Mouse (Mus musculus) c-Kit-positive CD71-positive TER-119-positive erythroid progenitor cells, embryonic 14.5 days (primary cell): ENCODE measurements around the gene Pik3r1.
A peak's percentile ranks its signal among the peaks of the same experiment; 100 is the strongest.

ENCODE experiments used
- DNase-seq: peaks from one replicate; pipeline ENCODE4 v3.0.0-alpha.2; 2013; ENCODE audit warnings: low spot score

Pik3r1 gene

DNA sequence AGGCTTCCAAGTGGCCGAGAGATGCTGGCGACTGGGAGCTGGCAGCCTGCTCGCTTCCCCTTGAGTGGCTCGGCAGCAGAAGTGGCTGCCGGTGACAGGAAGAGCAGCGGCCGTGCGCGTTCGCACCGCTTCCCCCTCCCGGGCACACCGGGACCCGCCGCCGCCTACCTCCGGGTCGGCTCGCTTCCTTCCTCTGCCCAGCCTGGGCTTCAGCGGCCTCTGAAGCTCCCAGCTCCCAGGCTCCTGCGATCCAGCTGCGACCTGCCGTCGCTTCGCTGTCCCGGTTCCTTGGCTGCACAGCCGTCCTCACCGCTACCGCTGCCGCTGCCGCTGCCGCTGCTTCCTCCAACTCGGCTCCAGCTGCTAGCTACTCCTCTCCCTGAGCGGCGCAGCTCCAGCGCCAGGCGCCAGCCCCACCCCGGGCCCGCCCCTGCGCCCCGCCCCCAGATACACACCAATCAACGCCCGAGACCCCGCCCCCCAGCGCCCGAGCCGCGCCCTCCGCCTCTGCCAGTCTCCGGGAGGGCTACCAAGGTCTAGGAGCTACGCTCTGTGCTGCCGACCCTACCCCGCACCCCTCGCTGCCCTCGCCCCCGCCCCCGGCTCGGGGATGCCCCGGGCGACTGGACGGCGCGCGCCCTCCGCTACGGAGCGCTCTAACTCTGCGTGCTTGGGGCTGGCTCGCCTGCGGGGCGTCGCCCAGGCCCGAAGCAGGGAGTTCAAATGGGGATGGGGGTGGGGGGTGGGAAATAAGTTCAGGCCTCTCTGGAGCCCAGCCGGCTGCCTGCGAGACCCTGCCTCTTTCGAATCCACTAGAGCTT is at the start of gene Pik3r1:
TSS of gene Pik3r1 (minus strand) at position 409 of the 821 bp plus-strand sequence.
- peak; percentile 88 for DNase-seq

DNA sequence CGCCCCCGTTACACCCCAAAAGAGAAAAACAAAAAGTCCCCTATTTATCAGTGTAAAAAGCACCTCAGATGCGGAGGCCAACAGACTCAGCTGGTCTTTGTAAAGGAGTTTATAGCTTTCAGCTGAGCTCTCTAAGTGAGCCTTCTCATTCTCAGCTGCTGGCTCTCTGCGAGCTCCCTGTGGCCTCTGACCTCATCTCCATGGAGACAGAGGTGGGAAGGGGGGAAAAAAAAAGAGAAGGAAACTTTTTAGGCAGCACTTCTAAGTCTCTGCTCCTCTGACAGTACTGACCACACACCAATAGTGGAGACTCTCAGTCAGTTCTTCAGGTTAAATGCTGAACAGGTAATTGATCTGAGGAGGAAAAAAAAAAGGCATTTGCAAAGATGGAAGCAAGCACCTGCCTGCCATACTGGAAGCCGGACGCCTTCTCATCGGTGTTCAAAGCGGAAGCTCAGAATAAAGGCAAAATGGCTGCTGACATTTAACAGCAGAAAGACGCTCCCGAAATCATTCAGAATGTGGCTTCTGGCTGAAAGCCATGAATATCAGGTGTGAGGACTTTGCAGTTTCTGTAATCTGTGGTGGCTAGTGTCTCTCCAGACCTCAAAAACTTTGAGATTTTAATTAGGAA is 45.4 kb upstream of the Pik3r1 start:
- no peak for DNase-seq

DNA sequence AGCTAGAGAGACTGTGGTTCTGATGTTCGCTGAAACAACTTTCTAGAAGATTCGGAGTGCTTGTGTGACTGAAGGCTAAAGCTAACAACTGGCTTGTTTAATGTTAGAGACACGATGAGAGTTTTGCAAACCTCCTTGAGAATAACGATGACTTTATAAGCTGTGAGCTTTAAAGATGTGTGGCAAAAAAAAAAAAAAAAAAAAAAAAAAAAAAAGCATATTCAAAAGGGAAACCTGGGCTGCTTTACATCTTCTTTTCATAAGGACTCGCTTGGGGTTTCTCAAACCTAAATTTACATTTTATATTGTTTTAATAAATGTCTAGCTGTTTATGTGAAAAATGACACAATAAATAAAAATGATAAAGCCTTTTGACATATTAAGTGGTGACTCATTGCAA is 44.3 kb upstream of the Pik3r1 start:
- DNase-seq = no peak

DNA sequence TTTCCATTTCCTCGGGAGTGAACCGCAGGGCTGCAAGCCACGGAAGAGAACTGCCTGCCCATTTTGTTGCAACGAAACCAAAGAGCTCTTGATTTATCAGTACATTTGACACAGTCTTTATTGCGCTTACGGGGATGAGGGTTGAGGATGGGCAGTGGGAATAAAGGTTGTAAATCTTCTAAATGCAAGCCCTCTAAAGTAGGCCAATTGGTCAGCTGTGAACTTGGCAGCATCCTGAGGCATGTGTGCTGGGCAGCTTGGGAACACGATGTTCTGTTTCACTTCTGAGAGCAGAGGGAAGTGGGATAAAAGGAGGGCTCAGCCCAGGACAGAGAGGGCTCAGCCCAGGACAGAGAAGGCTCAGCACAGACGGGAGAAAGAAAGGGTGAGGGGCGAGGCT is 43.9 kb upstream of the Pik3r1 start:
- no peak for DNase-seq

DNA sequence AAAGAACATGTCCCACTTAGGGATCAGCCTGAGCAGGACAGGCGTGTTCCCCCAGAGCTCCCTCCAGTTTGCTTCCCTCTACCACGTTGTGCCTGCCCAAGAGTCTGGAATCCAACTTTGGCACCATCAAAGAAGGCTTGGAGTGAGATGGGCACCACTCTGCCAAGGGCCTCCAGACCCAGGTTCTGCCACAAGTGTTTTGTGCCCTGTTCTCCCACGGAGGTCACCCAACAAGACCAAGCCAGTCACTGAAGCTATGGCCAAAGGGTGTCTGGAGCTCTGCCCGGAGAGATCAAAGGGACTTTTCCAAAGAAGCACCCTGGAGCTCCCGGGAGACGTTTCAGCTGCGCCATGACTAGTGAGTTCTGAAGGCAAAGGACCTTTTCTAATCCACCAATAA is 42.6 kb upstream of the Pik3r1 start:
- no peak for DNase-seq

DNA sequence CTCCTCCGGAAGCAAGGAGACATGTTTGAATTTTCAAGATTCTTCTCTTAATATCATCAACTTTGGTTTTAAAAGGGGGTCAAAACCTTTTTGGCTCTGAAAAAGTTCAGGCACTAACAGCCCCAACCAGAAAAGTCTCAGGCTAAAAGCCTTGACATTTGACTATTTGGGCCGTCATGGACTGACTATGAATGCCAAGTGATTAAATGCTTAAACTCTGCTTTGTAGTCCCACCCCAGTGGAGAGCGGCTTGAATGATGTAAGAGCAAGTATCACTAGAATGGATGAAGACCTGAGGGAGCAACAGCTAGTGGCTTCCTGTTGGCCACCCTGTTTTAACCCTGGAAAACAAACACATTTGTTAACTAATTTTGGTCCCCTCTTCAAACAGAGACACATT is 41.8 kb upstream of the Pik3r1 start:
- DNase-seq = no peak

DNA sequence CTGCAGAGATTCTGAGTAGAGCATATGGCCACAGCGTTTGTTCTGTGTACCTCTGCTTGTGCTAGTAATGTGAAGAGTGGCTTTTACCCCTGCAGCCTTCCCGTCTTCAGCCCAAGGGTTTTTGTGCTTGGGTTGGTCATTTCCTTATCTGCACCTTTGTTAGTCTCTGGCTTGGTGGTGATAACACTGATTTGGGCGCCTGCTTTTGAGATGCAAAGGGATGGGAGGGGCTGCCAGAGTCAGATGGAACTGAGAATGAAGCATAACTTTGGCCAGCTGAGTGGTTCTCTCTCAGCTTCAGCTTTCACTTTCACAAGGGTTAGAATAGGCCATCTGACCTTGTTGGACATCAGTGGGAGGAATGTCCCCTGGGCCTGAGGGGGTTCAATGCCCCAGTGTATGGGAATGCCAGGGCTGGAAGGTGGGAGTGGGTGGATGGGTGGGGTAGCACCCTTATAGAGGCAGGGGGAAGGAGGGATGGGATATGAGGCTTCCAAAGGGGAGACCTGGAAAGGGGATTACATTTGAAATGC is 37.6 kb upstream of the Pik3r1 start:
- DNase-seq = no peak

DNA sequence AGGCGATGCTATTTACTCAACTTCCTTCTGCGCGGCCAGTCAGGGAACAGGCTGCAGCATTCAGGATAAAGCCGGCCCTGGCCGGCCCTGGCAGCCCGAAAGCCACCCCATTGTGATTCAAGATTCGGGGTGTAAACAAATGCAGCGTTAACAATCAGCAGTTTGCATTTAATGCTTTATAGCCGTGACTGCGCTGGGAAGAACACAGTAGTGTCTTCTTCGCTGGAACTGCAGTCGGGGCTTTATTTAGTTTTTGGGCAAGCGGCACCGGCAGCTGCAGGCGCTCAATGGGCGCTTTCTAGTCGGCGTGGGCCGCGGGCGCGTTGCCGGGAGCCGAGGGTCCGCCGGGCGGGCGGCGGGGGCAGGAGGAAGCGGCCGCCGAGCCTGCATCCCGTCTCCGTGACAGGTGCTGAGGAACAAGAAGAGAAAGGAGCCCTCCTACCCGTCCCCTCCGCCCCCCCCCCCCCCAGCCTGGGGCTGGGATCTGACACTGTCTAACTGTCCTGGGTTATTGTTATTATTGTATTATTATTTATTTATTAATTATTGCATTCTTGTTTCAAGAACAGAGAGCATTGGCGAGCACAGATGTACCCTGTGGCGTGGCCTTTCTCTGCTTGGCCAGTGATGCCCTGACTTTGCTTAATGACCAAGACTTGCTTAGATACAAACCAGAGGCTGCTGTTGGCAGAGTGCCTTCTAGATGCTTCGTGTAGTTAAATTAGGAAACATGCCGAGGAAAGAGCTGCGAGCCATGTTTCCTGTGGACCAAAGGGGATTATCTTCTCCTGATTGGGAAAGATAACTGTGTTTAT is 33.6 kb upstream of the Pik3r1 start:
- no peak for DNase-seq

DNA sequence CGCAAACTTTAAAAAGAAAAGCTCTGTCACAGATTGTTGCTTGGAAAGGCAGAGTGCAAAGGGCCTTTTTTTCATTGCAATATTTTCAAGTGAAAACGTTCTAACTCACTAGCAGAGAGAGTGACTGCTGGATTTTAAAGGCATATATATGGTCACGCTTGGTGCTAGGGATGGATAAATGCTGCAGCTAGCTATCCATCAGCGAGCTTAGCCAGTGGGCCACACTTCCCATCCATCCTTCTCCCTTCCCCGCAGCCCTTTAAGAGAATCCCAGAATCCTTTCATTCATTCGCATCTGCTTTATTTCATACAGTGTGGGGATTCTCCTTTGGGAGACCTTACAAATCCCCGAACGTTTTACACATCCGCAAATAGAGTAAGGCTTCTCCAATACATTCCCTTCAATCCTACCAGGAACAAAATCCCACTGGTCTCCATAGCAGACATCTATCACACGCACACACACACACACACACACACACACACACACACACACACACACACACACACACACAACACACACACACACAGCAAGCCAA is 32.9 kb upstream of the Pik3r1 start:
- no peak for DNase-seq

DNA sequence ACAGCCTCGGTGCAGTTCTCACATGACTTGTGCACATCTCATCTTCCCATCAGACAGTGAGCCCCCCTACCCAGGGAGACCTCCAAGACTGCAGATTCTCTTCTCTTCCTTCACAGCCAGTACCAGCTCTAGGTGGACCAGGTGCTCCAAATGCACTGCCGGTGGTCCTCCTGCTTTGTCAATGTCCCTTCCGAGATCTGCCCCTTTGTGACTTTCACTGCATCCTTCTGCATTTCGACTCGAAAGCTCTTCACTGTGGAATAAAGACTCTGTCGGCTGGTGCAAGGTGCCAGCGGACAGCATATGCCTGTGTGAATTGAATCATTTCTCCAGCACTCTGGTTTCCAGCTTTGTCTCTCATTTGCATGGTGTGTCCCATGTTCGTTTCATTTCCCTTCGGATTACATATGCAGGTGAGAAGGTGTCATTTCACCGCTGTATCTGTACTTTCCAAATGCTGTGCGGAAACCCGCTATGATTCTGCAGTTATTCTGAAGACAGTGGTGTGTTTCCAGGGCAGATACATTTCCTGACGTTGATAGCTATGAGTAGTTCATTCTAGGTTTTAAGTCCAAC is 32.1 kb upstream of the Pik3r1 start:
- no peak for DNase-seq

DNA sequence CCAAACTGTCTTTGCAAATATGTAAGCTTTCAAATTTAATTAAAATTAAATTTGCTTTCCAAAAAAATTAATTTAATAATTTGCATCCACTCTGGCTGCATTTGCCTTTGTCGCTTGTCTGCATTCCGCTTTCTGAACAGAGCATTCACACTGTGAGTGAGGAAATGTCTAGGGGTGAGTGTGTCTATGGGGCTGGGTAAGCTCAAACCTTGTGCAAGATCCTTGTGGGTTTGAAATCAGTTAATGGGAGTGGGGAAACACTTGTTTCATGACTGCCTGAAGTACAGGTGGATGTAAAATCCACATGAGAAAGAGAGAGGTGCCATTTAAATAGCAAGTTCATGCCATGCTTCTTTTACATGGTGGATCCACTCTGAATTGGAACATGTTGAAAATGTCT is 31.3 kb upstream of the Pik3r1 start:
- DNase-seq = no peak

DNA sequence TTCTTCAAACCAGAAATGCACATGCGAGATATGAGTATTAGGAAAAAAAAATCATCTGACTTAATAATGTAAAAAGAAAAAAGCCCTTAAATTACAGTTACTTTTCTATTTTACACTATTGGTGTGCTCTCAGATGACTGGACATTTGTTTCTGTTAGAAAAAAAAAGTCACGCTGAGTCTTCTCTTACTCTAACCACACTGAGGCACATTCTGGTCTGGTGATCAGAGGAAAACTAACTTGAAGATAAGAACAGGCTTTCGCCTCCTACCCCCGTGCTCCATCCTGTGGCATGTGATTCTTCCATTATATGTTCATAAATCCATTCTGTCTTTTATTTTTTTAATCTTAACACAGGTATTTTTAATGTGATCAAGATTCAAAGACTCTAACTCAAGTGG is 30.5 kb upstream of the Pik3r1 start:
- DNase-seq = no peak

DNA sequence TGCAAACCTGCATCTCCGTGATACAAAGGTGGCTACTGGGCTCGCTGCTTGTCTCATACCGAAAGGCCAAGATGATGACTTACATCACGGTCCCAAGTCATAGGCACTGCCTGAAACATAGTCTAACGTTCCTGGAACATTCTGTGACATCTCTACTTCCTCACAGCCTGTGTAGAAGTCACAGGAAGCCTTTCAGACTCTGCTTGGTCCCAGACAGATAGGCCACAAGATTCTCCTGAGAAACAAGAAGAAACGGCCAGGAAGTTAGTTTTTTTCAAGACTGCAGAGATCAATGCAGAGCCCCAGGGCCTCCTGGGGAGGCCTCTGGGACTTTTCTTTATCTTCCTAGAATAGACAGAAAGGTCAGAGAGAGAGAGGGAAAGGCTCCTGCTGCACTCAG is 29.0 kb upstream of the Pik3r1 start:
- no peak for DNase-seq

DNA sequence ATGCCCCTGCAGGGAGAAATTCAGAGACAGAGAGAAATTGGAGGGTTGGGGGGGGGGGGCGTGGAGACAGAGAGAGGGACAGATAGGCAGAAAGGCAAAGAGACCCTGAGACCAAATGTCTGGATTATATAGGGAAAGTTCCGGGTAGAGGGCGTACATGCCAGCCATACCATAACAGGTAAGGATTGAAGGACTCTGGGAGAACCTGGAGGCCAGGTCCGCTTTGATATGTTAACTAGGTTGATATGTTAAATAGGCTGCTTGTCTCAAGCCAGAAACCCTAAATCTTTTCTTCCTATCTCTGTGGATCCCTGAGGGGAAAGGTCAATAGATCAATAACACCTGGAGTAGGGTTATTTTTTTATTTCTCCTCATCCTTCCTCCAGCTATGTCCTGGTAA is 17.7 kb upstream of the Pik3r1 start:
- no peak for DNase-seq

DNA sequence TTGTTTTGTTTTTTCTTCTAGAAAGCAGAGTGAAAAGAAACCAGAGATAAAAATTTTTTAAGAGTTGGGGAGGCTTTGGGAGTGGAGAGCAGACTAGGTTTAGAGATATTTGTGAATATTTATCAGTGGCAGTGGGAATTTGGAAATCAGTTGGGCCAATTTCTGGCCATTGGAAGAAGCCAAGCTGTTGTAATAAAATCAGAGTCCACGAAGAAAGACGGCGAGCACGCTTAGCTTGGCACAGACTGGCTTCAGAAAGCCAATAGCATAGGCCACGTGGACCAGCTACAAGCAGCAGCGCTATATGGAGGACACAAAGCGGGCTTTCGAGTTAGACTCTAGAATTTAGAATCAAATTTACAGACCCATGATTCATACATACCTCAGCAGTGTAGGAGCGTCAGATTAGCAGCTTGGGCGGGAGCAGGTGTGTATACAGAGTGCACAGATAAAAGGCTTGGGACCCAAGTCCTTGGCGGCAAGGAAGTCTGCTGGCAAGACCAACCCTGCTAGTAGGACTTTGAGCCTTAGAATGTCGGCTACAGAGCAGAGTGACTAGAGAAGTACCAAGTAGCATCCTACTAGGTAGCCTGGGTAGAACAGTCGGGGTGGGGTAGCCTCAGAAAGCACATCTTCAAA is 16.8 kb upstream of the Pik3r1 start:
- no peak for DNase-seq

DNA sequence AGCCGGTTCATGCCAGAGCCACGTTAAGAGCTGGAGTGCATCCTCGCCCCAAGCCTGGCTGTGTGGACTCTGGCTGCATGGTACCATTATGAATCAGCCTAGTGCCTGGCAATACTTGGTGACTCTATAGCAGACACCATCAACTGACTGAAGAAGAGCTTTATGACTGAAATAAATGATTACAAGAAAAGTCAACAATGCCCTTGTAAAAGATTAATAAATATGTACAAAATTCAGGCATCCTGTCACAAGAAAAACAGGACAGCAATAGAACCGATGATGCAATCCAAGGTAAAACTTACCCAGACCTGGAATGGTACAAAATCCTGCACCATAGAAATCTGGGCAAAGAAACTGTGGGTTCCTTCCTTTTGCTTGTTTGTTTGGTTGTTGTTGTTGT is 11.0 kb upstream of the Pik3r1 start:
- no peak for DNase-seq

DNA sequence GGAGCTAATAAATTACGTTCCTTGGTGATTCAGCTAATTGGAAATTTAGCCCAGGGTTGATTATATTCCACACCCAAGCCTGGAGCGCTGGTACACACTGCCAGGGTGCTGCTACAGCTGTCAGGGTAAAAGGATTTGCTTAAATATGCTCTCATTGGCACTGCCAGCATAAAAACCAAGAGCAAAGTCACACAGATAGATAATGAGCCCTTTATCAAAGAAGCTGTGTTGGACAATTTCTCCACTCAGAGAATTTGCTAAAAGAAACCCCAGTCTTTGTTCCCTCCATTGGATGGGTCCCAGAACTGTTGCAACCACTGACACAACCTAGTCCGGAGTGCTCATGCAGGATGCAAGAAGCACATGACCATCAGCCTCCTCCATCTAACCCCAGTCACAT is 9.8 kb upstream of the Pik3r1 start:
- DNase-seq = no peak

DNA sequence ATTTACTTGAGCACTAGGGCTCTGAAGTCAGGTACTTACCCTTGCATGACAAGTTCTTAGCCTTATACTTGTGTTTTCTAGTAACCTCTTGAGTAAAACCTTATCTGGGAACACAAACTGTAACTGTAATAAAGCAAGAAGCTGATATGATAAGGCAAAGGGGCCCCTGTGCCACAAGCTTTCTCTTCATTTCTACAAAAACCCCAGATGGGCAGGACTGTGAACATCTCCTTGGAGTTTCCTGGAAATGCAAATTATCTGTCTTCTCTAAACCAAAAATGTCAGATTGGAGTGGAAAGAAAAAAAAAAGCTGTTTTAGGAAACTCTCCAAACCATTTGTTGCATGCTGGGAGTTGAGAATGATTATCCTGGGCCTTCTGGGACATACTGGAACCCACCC is 3.1 kb upstream of the Pik3r1 start:
- peak; percentile 64 for DNase-seq

DNA sequence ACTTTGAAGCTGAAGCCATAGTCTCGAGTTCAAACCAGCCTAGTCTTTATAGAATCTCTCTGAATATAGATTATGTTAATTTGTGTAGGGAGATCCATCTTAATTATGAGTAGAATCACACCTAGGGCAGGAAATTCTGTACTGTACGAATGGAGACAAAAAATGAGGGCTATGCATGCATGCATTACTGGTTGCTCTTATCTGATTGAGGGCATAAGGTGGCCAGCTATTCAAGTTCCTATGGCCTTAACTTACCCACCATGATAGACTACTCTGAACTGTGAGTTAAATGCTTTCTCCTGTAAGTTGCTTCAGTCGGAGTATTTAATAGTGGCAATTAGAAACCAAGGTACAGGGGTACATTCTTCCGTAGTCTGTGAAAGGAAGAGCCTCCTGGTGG is 1.9 kb upstream of the Pik3r1 start:
- DNase-seq = no peak

DNA sequence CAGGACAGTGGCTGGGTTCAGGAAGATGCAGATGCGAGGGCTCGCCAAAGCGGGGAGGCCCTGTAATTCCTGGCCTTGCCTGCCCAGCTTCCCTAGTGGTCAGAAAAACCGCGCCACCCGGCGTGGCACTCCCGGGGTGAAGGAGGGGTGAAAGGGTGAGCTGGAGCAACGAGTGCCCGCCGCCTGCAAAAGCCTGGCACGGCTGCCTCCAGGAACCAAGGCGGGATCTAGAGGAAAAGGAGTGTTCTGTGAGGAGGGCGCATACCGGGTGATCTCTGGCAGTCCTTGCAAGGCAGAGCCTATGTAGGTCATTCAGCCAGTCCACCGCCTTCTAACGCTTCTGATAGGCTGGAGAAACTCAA is 594 bp upstream of the Pik3r1 start:
- no peak for DNase-seq

DNA sequence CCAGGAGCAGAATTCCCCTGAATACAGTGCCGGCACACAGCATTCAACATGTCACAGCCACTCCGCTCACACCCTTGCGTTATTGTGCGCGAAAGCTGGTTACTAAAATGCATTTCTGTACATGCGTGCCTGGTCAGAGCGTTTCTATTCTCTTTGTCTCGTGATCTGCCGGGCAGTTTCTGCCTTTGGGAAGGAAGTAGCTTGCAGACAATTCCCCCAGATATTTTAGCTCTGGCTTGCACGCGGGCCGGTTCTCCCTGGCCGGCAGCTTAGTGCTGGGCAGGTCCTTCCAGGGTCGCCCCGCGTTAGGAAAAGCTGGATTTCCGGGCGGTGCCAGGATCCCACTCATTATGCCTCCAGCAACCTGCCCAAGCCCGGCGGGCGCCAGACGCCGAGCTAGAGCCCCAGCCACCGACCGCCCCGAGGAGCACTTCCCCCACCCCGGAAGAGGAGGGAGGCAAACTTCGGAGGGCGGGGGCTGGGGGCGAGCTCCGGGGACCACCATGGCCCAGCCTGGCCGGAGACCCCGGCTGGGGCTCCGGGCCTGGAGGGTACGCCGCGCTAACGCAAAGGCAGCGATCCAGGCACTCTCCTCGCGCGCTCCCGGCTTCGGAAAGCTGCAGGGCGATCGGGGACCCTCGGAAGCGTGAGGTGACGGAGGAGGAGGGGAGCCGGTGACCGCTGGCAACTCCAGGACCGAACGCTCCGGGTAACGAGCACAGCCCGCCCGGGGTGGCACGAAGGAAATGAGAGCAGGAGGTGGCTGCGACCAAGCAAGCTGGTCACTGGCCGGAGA is 806 bp downstream of the Pik3r1 start:
- DNase-seq = no peak
